ENCODE assay signal across 21 mouse cellular contexts in the genomic region with DNA sequence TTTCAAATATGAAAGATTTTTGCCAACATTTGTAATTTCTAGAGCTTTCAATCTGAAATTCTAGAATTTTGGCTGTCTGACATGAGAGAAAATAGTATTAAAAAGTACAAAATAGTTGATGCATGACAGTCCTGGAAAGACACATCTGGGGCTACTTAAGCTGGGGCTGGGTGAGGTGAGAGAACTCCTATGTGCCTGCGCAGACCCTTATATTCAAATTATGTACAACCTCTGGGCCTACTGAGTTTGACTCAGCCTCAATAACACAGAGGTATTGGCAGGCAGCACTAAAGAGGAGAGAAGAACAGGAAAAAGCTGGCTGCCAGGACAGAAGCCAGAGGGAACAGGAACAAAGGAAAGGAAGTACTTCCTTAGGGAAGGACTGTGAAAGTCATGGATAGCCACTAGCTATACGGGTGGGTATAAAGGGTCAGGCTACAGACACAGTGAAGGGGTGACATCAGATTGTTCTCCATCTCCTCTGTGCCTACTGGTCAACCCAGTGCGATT.
DNase-seq lines count a peak whose midpoint lies in the region; ATAC-seq and TF ChIP-seq lines count a peak whose summit lies in the region.
"Had no signal": no experiment of that assay in that cellular context is flagged by ENCODE, and none has a peak within 500 bp of the region (broad histone marks: within the 10 kb centered on the region; RNA-seq: fewer than 3 reads in every experiment).

No protein-coding gene starts in this region.

- no peaks in the 10 kb centered on the region for H3K36me3 ChIP-seq in embryonic facial prominence, embryonic 14.5 days (ENCODE audit: control insufficient read depth, insufficient read depth, low read length)
- H3K36me3 ChIP-seq in embryonic facial prominence, embryonic 10.5 days (replicated peaks): no peaks in the 10 kb centered on the region
- no peaks in the 10 kb centered on the region for H3K36me3 ChIP-seq in lung, embryonic 14.5 days (ENCODE audit: insufficient read depth)
- H3K36me3 ChIP-seq in limb, embryonic 15.5 days: no peaks in the 10 kb centered on the region
- H3K36me3 ChIP-seq: forebrain, embryonic 15.5 days; G1E; heart, embryonic 10.5 days; hindbrain, embryonic 12.5 days had no signal

- no peak overlapping the region for H3K27ac ChIP-seq in embryonic facial prominence, embryonic 14.5 days (replicated peaks; ENCODE audit: low read depth, low read length)
- no peak overlapping the region for H3K27ac ChIP-seq in embryonic facial prominence, embryonic 10.5 days (replicated peaks)
- H3K27ac ChIP-seq in lung, embryonic 14.5 days (ENCODE audit: low read depth): no peak overlapping the region
- no peak overlapping the region for H3K27ac ChIP-seq in limb, embryonic 15.5 days
- H3K27ac ChIP-seq: forebrain, embryonic 15.5 days; heart, embryonic 10.5 days; hindbrain, embryonic 12.5 days had no signal

- no peak overlapping the region for H3K4me3 ChIP-seq in embryonic facial prominence, embryonic 14.5 days (ENCODE audit: low read depth, low read length)
- no peak overlapping the region for H3K4me3 ChIP-seq in embryonic facial prominence, embryonic 10.5 days
- H3K4me3 ChIP-seq in lung, embryonic 14.5 days (ENCODE audit: low read depth, low read length): no peak overlapping the region
- no peak overlapping the region for H3K4me3 ChIP-seq in limb, embryonic 15.5 days
- H3K4me3 ChIP-seq: forebrain, embryonic 15.5 days; heart, embryonic 10.5 days; hindbrain, embryonic 12.5 days had no signal

- no peaks in the 10 kb centered on the region for H3K27me3 ChIP-seq in embryonic facial prominence, embryonic 14.5 days (replicated peaks; ENCODE audit: control insufficient read depth, insufficient read depth, low read length)
- H3K27me3 ChIP-seq in embryonic facial prominence, embryonic 10.5 days (replicated peaks; ENCODE audit: low read depth, poor library complexity, severe bottlenecking): peaks cover 8% of the 10 kb centered on the region; the same call in 1 of the 2 replicates
- no peaks in the 10 kb centered on the region for H3K27me3 ChIP-seq in lung, embryonic 14.5 days (ENCODE audit: insufficient read depth, low read length)
- H3K27me3 ChIP-seq in limb, embryonic 15.5 days: 0 out of 2 replicates have a peak, but pooled peaks cover 6% of the 10 kb centered on the region
- H3K27me3 ChIP-seq: forebrain, embryonic 15.5 days; hindbrain, embryonic 12.5 days had no signal

- TF ChIP-seq CTCF in lung, embryonic 14.5 days (IDR thresholded peaks at IDR 0.05; ENCODE audit: low read depth): no peak

- peaks cover 7% of the 10 kb centered on the region; the same call in 1 of the 2 replicates for H3K4me1 ChIP-seq in embryonic facial prominence, embryonic 14.5 days (ENCODE audit: control insufficient read depth, insufficient read depth, low read length)
- H3K4me1 ChIP-seq in embryonic facial prominence, embryonic 10.5 days: no peaks in the 10 kb centered on the region
- H3K4me1 ChIP-seq in lung, embryonic 14.5 days (ENCODE audit: insufficient read depth): peaks cover 9% of the 10 kb centered on the region
- H3K4me1 ChIP-seq in limb, embryonic 15.5 days: peaks cover 4% of the 10 kb centered on the region; the same call in 1 of the 2 replicates
- H3K4me1 ChIP-seq: heart, embryonic 10.5 days; hindbrain, embryonic 12.5 days had no signal

- H3K4me2 ChIP-seq in embryonic facial prominence, embryonic 14.5 days (ENCODE audit: low read depth, low read length): no peak overlapping the region
- H3K4me2 ChIP-seq in lung, embryonic 14.5 days: no peak overlapping the region
- H3K4me2 ChIP-seq in limb, embryonic 15.5 days: no peak overlapping the region
- H3K4me2 ChIP-seq: forebrain, embryonic 15.5 days; hindbrain, embryonic 12.5 days had no signal

- 72% methylated on average over 3 of the region's 3 CpGs for WGBS in embryonic facial prominence, embryonic 14.5 days
- 77% methylated on average over 3 of the region's 3 CpGs for WGBS in embryonic facial prominence, embryonic 10.5 days
- WGBS in lung, embryonic 14.5 days: 70% methylated on average over 3 of the region's 3 CpGs
- 70% methylated on average over 3 of the region's 3 CpGs for WGBS in limb, embryonic 15.5 days

- no peak for ATAC-seq in embryonic facial prominence, embryonic 14.5 days (ENCODE audit: low read depth)
- 0 out of 2 replicates have a peak, but pooled peaks have one; percentile 28 for ATAC-seq in lung, embryonic 14.5 days (ENCODE audit: insufficient read depth)
- ATAC-seq in limb, embryonic 15.5 days (ENCODE audit: insufficient number of reproducible peaks, low FRiP score, low TSS enrichment, low read depth): peak; percentile 61; the same call in 1 of the 2 replicates
- ATAC-seq: CD4-positive, CD25-positive, alpha-beta regulatory T cell, adult 4 months; forebrain, embryonic 15.5 days had no signal

- no peaks in the 10 kb centered on the region for H3K9me3 ChIP-seq in embryonic facial prominence, embryonic 14.5 days (ENCODE audit: control insufficient read depth, low read length)
- H3K9me3 ChIP-seq in embryonic facial prominence, embryonic 10.5 days: no peaks in the 10 kb centered on the region
- H3K9me3 ChIP-seq in lung, embryonic 14.5 days (ENCODE audit: low read depth, low read length): no peaks in the 10 kb centered on the region
- H3K9me3 ChIP-seq in limb, embryonic 15.5 days: no peaks in the 10 kb centered on the region
- H3K9me3 ChIP-seq: forebrain, embryonic 15.5 days; heart, embryonic 10.5 days; hindbrain, embryonic 12.5 days had no signal

- DNase-seq in embryonic facial prominence, embryonic 14.5 days (ENCODE audit: low spot score): peak; percentile 43
- no peak for DNase-seq in embryonic facial prominence, embryonic 10.5 days (ENCODE audit: low spot score)
- DNase-seq in lung, embryonic 14.5 days: no peak
- no peak for DNase-seq in lung, adult 18-20 months
- peak; percentile 41 to 51 for DNase-seq in lung, postnatal 4 days
- DNase-seq in left cerebral cortex, adult 8-10 months (ENCODE audit: low spot score in 2 of 2): no peak
- DNase-seq: adrenal gland, adult 8-10 months; adrenal gland, postnatal 36 days; B cell, adult 2 months; cerebellum, adult 2 months; cerebellum, postnatal 10 days; gastrocnemius, postnatal 36 days; heart, adult 11 months; heart, postnatal 10 days; heart, postnatal 4 days had no signal

- H3K9ac ChIP-seq in embryonic facial prominence, embryonic 14.5 days (ENCODE audit: low read depth, low read length): no peak overlapping the region
- H3K9ac ChIP-seq in lung, embryonic 14.5 days: no peak overlapping the region
- no peak overlapping the region for H3K9ac ChIP-seq in limb, embryonic 15.5 days
- H3K9ac ChIP-seq: forebrain, embryonic 15.5 days; hindbrain, embryonic 12.5 days had no signal

Comparison
In these comparisons a context has a peak if more than half of its experiments do, and no peak if none do; other contexts are left out.
1. DNase-seq: peak in embryonic facial prominence, embryonic 14.5 days (single experiment) and lung, postnatal 4 days (2 of 2); none in embryonic facial prominence, embryonic 10.5 days (single experiment), lung, embryonic 14.5 days (single experiment), lung, adult 18-20 months (0 of 2) and left cerebral cortex, adult 8-10 months (0 of 2).